Mouse (Mus musculus) myocyte (in vitro differentiated cells): ENCODE results near the gene Rrp36. TPM values are rescaled to one million over a fixed set of nuclear protein-coding genes. Genes with fewer than 3 reads are reported as not detected.

Experiments used
- H3K27me3 ChIP-seq: one replicate; pipeline ENCODE4 v1.6.1; 2011; ENCODE audit not compliant: control insufficient read depth, insufficient read depth, insufficient read length
- H3K36me3 ChIP-seq: one replicate; pipeline ENCODE4 v1.6.1; 2011; ENCODE audit not compliant: control insufficient read depth, insufficient read depth
- H3K4me2 ChIP-seq: one replicate; pipeline ENCODE4 v1.6.1; 2011; ENCODE audit warnings: low read depth, control low read depth
- H3K4me3 ChIP-seq: one replicate; pipeline ENCODE4 v1.5.1; 2011; ENCODE audit warnings: mild to moderate bottlenecking, control low read depth, moderate library complexity
- H3K79me2 ChIP-seq: one replicate; pipeline ENCODE4 v1.6.1; 2011; ENCODE audit not compliant: control insufficient read depth, insufficient read depth
- H3ac ChIP-seq: one replicate; pipeline ENCODE4 v1.6.1; 2011; ENCODE audit not compliant: control insufficient read depth, insufficient read length
- CEBPB ChIP-seq: IDR thresholded peaks from 2 replicates; pipeline ENCODE4 v1.6.1; 2011; ENCODE audit warnings: mild to moderate bottlenecking, moderate library complexity; ENCODE audit not compliant: poor library complexity, insufficient read depth, severe bottlenecking
- E2F4 ChIP-seq: IDR thresholded peaks from one replicate; pipeline ENCODE4 v1.6.1; 2011; ENCODE audit warnings: mild to moderate bottlenecking, control low read depth, moderate library complexity; ENCODE audit not compliant: insufficient read depth
- MAX ChIP-seq: IDR thresholded peaks from one replicate; pipeline ENCODE4 v1.6.1; 2011; ENCODE audit warnings: low read depth, mild to moderate bottlenecking, control low read depth
- MYOD1 ChIP-seq, 3 experiments: IDR thresholded peaks; one replicate each; pipeline ENCODE4 v1.6.1; 2011; ENCODE audit warnings: control low read depth in 2 of 3, low read depth in 2 of 3, mild to moderate bottlenecking in 2 of 3, moderate library complexity in 1 of 3; ENCODE audit not compliant: insufficient read length in 2 of 3, control insufficient read depth in 1 of 3
- MYOG ChIP-seq, 3 experiments: IDR thresholded peaks; one replicate each; pipeline ENCODE4 v1.6.1; 2011; ENCODE audit warnings: control low read depth in 2 of 3, low read depth in 2 of 3, mild to moderate bottlenecking in 2 of 3; ENCODE audit not compliant: insufficient read length in 2 of 3, control insufficient read depth in 1 of 3, insufficient read depth in 1 of 3
- POLR2A ChIP-seq: IDR thresholded peaks from one replicate; pipeline ENCODE4 v1.6.1; 2011; ENCODE audit warnings: low read depth, mild to moderate bottlenecking, control low read depth, moderate library complexity; ENCODE audit not compliant: insufficient read length
- POLR2AphosphoS2 ChIP-seq: IDR thresholded peaks from one replicate; pipeline ENCODE4 v1.6.1; 2011; ENCODE audit warnings: low read depth, control low read depth; ENCODE audit not compliant: insufficient read length
- REST ChIP-seq: IDR thresholded peaks from one replicate; pipeline ENCODE4 v1.6.1; 2011; ENCODE audit warnings: mild to moderate bottlenecking, control low read depth, moderate library complexity; ENCODE audit not compliant: insufficient read depth, insufficient read length
- SRF ChIP-seq: IDR thresholded peaks from one replicate; pipeline ENCODE4 v1.6.1; 2011; ENCODE audit warnings: low read depth; ENCODE audit not compliant: control insufficient read depth, insufficient read length
- TCF12 ChIP-seq: IDR thresholded peaks from one replicate; pipeline ENCODE4 v1.6.1; 2011; ENCODE audit warnings: mild to moderate bottlenecking, control low read depth; ENCODE audit not compliant: poor library complexity, insufficient read depth, severe bottlenecking
- TCF3 ChIP-seq: IDR thresholded peaks from one replicate; pipeline ENCODE4 v1.6.1; 2011; ENCODE audit warnings: low read depth, control low read depth; ENCODE audit not compliant: insufficient read length
- USF1 ChIP-seq: IDR thresholded peaks from one replicate; pipeline ENCODE4 v1.6.1; 2011; ENCODE audit warnings: low read depth, mild to moderate bottlenecking, control low read depth, moderate library complexity
- polyA plus RNA-seq: library from polyadenylated mRNA; unstranded; fragments of >200 nt; fragmentation: generic; extraction: Trizol; gene quantifications from one replicate; pipeline ENCODE4 v1.2.1, GENCODE M21; 2012; ENCODE audit warnings: missing spikeins

Gene Rrp36
- polyA plus RNA-seq, 1 experiment = 45.8 TPM

GRCm38 (mm10) chr17:46618394-46618768 is 55.8 kb downstream of the Rrp36 start:
- Histone ChIP-seq H3K27me3 (no peaks in the 10 kb centered on the region), H3K79me2 (peaks cover 6% of the 10 kb centered on the region), H3K36me3 (no peaks in the 10 kb centered on the region), H3K4me2 (no peak overlapping the region), H3ac (no peak overlapping the region), H3K4me3 (no peak overlapping the region)
- TF ChIP-seq POLR2AphosphoS2 (no peak), USF1 (no peak)

DNA sequence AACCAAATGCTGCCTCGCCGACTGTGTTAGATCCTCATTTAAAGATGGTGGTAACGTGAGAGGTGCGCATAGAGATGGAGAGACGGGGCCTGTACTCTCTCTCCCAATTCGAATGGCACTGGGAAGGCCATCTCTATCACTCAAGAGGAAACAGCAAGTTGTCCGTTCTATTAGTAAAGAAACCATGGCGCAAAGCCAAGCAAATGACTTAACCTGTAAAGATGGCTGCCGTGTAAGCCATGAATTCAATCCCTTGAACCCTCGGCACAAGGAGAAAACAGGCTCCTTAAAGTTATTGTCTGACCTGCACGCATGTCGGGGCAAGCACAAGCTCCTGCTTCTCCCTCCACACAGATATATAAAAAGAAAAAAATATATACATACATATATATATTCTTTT is 56.4 kb downstream of the Rrp36 start:
- Histone ChIP-seq H3K4me3 (no peak overlapping the region), H3K36me3 (no peaks in the 10 kb centered on the region), H3K79me2 (peaks cover 6% of the 10 kb centered on the region), H3ac (no peak overlapping the region), H3K4me2 (no peak overlapping the region), H3K27me3 (no peaks in the 10 kb centered on the region)
- TF ChIP-seq MYOD1 (IDR thresholded peaks at IDR 0.05; ENCODE audit: control insufficient read depth in 1 of 3, insufficient read length in 2 of 3, low read depth in 2 of 3) (no peak), TCF12 (no peak), MAX (no peak), USF1 (no peak), SRF (no peak), E2F4 (no peak), TCF3 (no peak), POLR2AphosphoS2 (no peak), POLR2A (no peak), MYOG (IDR thresholded peaks at IDR 0.05; ENCODE audit: control insufficient read depth in 1 of 3, insufficient read depth in 1 of 3, insufficient read length in 2 of 3, low read depth in 2 of 3) (no peak), REST (no peak), CEBPB (no peak)

Other genes with a start within 250 kb of the Rrp36 start
- gene Crip3, start 245.4 kb downstream of the Rrp36 start, polyA plus RNA-seq = not detected
- gene Slc22a7, start 235.9 kb downstream of the Rrp36 start, polyA plus RNA-seq = not detected
- gene Ttbk1, start 186.7 kb downstream of the Rrp36 start, polyA plus RNA-seq = not detected
- 22.6 TPM for gene Dnph1, start 177.6 kb downstream of the Rrp36 start, polyA plus RNA-seq
- 0.43 TPM for gene Cul9, start 128.0 kb downstream of the Rrp36 start, polyA plus RNA-seq
- gene Srf, start 118.2 kb downstream of the Rrp36 start, polyA plus RNA-seq = 51.1 TPM
- 15.6 TPM for gene Ptk7, start 44.8 kb downstream of the Rrp36 start, polyA plus RNA-seq
- gene Klc4, start 28.3 kb downstream of the Rrp36 start, polyA plus RNA-seq = 19.2 TPM
- 248 TPM for gene Mrpl2, start 28.1 kb downstream of the Rrp36 start, polyA plus RNA-seq
- 44.4 TPM for gene Cul7, start 24.0 kb downstream of the Rrp36 start, polyA plus RNA-seq
- 145 TPM for gene Mea1, start 4.4 kb upstream of the Rrp36 start, polyA plus RNA-seq
- 128 TPM for gene Klhdc3, start 6.6 kb upstream of the Rrp36 start, polyA plus RNA-seq
- 79.6 TPM for gene Ppp2r5d, start 30.8 kb upstream of the Rrp36 start, polyA plus RNA-seq
- gene Pex6, start 37.1 kb upstream of the Rrp36 start, polyA plus RNA-seq = 29.6 TPM
- gene Gnmt, start 54.8 kb upstream of the Rrp36 start, polyA plus RNA-seq = 0.11 TPM
- gene Cnpy3, start 77.9 kb upstream of the Rrp36 start, polyA plus RNA-seq = 35.8 TPM
- 0.06 TPM for gene Ptcra, start 89.4 kb upstream of the Rrp36 start, polyA plus RNA-seq
- 63.8 TPM for gene 2310039H08Rik, start 98.3 kb upstream of the Rrp36 start, polyA plus RNA-seq
- gene Rpl7l1, start 108.3 kb upstream of the Rrp36 start, polyA plus RNA-seq = 74.3 TPM
- gene Bicral, start 184.1 kb upstream of the Rrp36 start, polyA plus RNA-seq = 5.1 TPM
- 46.1 TPM for gene Tbcc, start 216.3 kb upstream of the Rrp36 start, polyA plus RNA-seq
- gene Prph2, start 236.1 kb upstream of the Rrp36 start, polyA plus RNA-seq = not detected